Mouse (Mus musculus) kidney, postnatal 0 days (tissue): Measurements from ENCODE around the gene Cdh8. TPM values are rescaled to one million over a fixed set of nuclear protein-coding genes. Genes with fewer than 3 reads are reported as not detected.

Source experiments
- ATAC-seq: fragments of 200-750 bp; cut with Nextera tagmentation; replicated peaks from 2 replicates; pipeline ENCODE4 v1.8.0; 2017; ENCODE audit warnings: low read depth, moderate number of reproducible peaks, moderate TSS enrichment, moderate library complexity; ENCODE audit not compliant: low FRiP score
- DNase-seq: peaks from one replicate; pipeline ENCODE4 v3.0.0-alpha.2; 2016; ENCODE audit warnings: low spot score
- H3K27ac ChIP-seq: fragments of 300-500 bp; sonication (generic); 2 replicates; pipeline ENCODE4 v1.5.1; 2014; ENCODE audit warnings: mild to moderate bottlenecking
- H3K27me3 ChIP-seq: fragments of 300-500 bp; sonication (generic); 2 replicates; pipeline ENCODE4 v1.6.1; 2014; ENCODE audit warnings: low read length, mixed read lengths; ENCODE audit not compliant: insufficient read depth
- H3K36me3 ChIP-seq: fragments of 300-500 bp; sonication (generic); 2 replicates; pipeline ENCODE4 v1.6.1; 2014; ENCODE audit warnings: low read length, mixed read lengths; ENCODE audit not compliant: insufficient read depth
- H3K4me1 ChIP-seq: fragments of 300-500 bp; sonication (generic); replicated peaks from 2 replicates; pipeline ENCODE4 v1.6.1; 2014; ENCODE audit warnings: antibody characterized with exemption, low read length, mixed read lengths; ENCODE audit not compliant: insufficient read depth
- H3K4me2 ChIP-seq: fragments of 300-500 bp; sonication (generic); 2 replicates; pipeline ENCODE4 v1.6.1; 2014; ENCODE audit warnings: mild to moderate bottlenecking, low read length, moderate library complexity, mixed read lengths
- H3K4me3 ChIP-seq: fragments of 300-500 bp; sonication (generic); replicated peaks from 2 replicates; pipeline ENCODE4 v1.5.1; 2014; ENCODE audit warnings: low read depth, low read length
- H3K9ac ChIP-seq: fragments of 300-500 bp; sonication (generic); 2 replicates; pipeline ENCODE4 v1.6.1; 2014; ENCODE audit warnings: low read depth, low read length
- H3K9me3 ChIP-seq: fragments of 300-500 bp; sonication (generic); replicated peaks from 2 replicates; pipeline ENCODE4 v1.6.1; 2016; ENCODE audit warnings: low read length, inconsistent platforms, mixed read lengths
- CTCF ChIP-seq: IDR thresholded peaks from 2 replicates; pipeline ENCODE4 v1.5.1; 2016; ENCODE audit warnings: antibody characterized with exemption, low read depth, mild to moderate bottlenecking, moderate library complexity
- WGBS: fragments of 180-500 bp; shearing (Covaris S2); extraction: QIAGEN DNeasy Blood & Tissue Kit; methylation state at CpG from one replicate; pipeline ENCODE4 v1.1.7; 2014; 5-methylcytosine and 5-hydroxymethylcytosine counted together
- polyA plus RNA-seq: library from polyadenylated mRNA; unstranded; fragments of >200 nt; fragmentation: Nextera tagmentation; extraction: Ambion mirVana; gene quantifications from 2 replicates; pipeline ENCODE4 v1.2.1, GENCODE M21; 2015

Cdh8 gene
- polyA plus RNA-seq, result 0.14 and 0.18 TPM in 2 replicates

GRCm38 (mm10) chr8:99415966-99416781, at the start of gene Cdh8:
Gene Cdh8 (minus strand): TSS chr8:99416471.
- TF ChIP-seq CTCF, result no peak

GRCm38 (mm10) chr8:99446506-99446905, 30.2 kb upstream of the Cdh8 start:
- Histone ChIP-seq H3K4me2 (no peak overlapping the region), H3K27me3 (no peaks in the 10 kb centered on the region), H3K4me1 (no peaks in the 10 kb centered on the region), H3K27ac (no peak overlapping the region), H3K9me3 (no peaks in the 10 kb centered on the region), H3K9ac (no peak overlapping the region), H3K4me3 (no peak overlapping the region), H3K36me3 (no peaks in the 10 kb centered on the region)
- DNase-seq (no peak), ATAC-seq (no peak)
- WGBS, result 80% methylated on average over 1 of the region's 1 CpGs
- no peak for TF ChIP-seq CTCF

More at GRCm38 (mm10) chr8:99415966-99416781, at the start of gene Cdh8:
- Histone ChIP-seq H3K4me2 (peak within 1 kb of the TSS; percentile 59), H3K9ac (no peak within 1 kb of the TSS), H3K4me1 (no peaks in the 10 kb centered on the region), H3K27ac (no peak within 1 kb of the TSS), H3K36me3 (no peaks in the 10 kb centered on the region), H3K27me3 (peaks cover 30% of the 10 kb centered on the region), H3K4me3 (peak within 1 kb of the TSS; percentile 32), H3K9me3 (no peaks in the 10 kb centered on the region)
- WGBS, result under 1% methylated on average over 58 of the region's 58 CpGs
- ATAC-seq (no peak), DNase-seq (peak; percentile 14)

- H3K27me3 ChIP-seq, result no peaks in the 10 kb centered on the region
- 76% methylated on average over 4 of the region's 4 CpGs for WGBS
Measured at GRCm38 (mm10) chr8:99425901-99426300, 9.6 kb upstream of the Cdh8 start.

GRCm38 (mm10) chr8:99421516-99421915, 5.2 kb upstream of the Cdh8 start:
- no peak for ATAC-seq
- peak; percentile 9 for DNase-seq
- no peak overlapping the region for H3K9ac ChIP-seq
- 28% methylated on average over 7 of the region's 7 CpGs for WGBS
- H3K36me3 ChIP-seq, result no peaks in the 10 kb centered on the region
- no peak overlapping the region for H3K4me2 ChIP-seq
- TF ChIP-seq CTCF, result peak; percentile 40
- no peak overlapping the region for H3K4me3 ChIP-seq
- no peak overlapping the region for H3K27ac ChIP-seq
- no peaks in the 10 kb centered on the region for H3K4me1 ChIP-seq
- H3K9me3 ChIP-seq, result no peaks in the 10 kb centered on the region
- H3K27me3 ChIP-seq, result peaks cover 7% of the 10 kb centered on the region

More at GRCm38 (mm10) chr8:99425901-99426300, 9.6 kb upstream of the Cdh8 start:
- no peaks in the 10 kb centered on the region for H3K9me3 ChIP-seq
- H3K4me3 ChIP-seq, result no peak overlapping the region
- H3K27ac ChIP-seq, result no peak overlapping the region
- H3K4me1 ChIP-seq, result no peaks in the 10 kb centered on the region
- no peak for TF ChIP-seq CTCF
- H3K4me2 ChIP-seq, result no peak overlapping the region
- no peaks in the 10 kb centered on the region for H3K36me3 ChIP-seq
- no peak overlapping the region for H3K9ac ChIP-seq
- DNase-seq (no peak), ATAC-seq (no peak)

GRCm38 (mm10) chr8:99419726-99420125, 3.5 kb upstream of the Cdh8 start:
- 90% methylated on average over 4 of the region's 4 CpGs for WGBS
- Histone ChIP-seq H3K4me1 (no peaks in the 10 kb centered on the region), H3K27me3 (peaks cover 25% of the 10 kb centered on the region), H3K27ac (no peak overlapping the region), H3K4me3 (no peak overlapping the region), H3K9me3 (no peaks in the 10 kb centered on the region), H3K36me3 (no peaks in the 10 kb centered on the region), H3K4me2 (no peak overlapping the region), H3K9ac (no peak overlapping the region)
- TF ChIP-seq CTCF, result 0 out of 2 replicates have a peak, but pooled peaks have one; percentile 37
- DNase-seq (no peak), ATAC-seq (no peak)

DNA sequence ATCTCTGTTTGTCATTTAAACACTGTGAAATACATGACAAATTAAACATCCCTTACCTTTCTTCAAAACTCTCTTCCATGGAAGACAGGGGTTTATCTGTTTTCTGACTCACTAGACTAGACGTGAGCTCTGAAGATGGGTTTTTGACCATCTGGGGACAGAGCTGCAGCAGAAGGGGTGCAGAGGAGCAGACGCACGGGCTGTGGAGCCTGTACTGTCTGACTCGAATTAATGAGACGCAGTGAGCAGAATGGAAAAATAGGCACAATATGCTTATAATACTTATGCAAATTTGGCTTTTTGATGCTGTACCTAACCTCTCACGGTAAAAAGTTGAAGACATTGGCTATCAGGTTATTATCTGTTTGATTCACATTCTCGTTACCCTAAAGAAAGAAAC, 1.2 kb upstream of the Cdh8 start:
- Histone ChIP-seq H3K36me3 (no peaks in the 10 kb centered on the region), H3K4me2 (no peak overlapping the region), H3K9ac (no peak overlapping the region), H3K27me3 (peaks cover 30% of the 10 kb centered on the region), H3K4me1 (no peaks in the 10 kb centered on the region), H3K4me3 (no peak overlapping the region), H3K9me3 (no peaks in the 10 kb centered on the region), H3K27ac (no peak overlapping the region)
- no peak for DNase-seq
- 58% methylated on average over 7 of the region's 7 CpGs for WGBS
- ATAC-seq, result no peak
- no peak for TF ChIP-seq CTCF
